Mouse (Mus musculus): Measurements from ENCODE around the gene Ctbp1.
A peak's percentile ranks its signal among the peaks of the same experiment; 100 is the strongest.

Ctbp1 gene

GRCm38 (mm10) chr5:33210515-33210914, 64.3 kb downstream of the Ctbp1 start:
- no peak for DNase-seq (ENCODE audit: low read depth, low spot score)

GRCm38 (mm10) chr5:33208533-33209245, 66.1 kb downstream of the Ctbp1 start:
- no peak for DNase-seq (ENCODE audit: low read depth, low spot score)

DNA sequence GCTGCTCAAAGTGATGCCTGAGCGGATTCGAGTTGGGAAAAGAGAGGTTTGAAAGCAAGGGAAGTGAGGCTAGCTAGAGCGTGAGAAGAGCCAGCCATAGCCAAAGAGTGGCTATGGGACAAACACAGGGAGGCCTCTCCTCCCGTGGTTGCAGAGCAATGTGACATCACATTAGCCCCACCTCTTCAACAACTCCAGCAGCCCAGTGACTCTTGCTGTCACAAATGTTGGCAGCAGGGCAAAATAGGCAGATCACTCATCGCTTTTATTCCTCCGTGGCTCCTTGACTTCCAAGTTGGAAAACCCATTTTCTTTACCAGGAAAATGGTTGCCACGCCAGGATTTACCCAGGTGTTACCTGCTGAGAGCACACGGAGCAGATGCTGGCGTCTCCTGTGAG, 67.7 kb downstream of the Ctbp1 start:
- no peak for DNase-seq (ENCODE audit: low read depth, low spot score)

DNA sequence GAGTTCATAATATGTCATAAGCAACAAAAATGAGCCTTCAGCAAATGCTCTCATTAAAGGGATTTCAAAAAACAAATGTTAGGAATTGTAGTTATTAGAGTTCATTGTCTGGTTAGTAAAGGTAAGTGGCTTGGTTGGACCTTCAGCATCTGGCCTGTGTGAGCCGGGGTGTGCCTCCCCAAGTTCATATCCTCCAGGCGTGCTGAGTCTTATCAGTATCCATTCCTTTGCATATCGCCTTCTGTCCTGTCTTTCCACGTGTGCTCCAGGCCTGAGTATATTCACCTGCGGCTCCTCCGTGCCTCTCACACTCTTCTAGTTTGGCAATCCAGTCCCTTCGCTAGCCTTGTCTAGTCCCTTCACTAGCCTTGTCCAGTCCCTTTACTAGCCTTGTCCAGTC, 68.5 kb downstream of the Ctbp1 start:
- no peak for DNase-seq (ENCODE audit: low read depth, low spot score)

DNA sequence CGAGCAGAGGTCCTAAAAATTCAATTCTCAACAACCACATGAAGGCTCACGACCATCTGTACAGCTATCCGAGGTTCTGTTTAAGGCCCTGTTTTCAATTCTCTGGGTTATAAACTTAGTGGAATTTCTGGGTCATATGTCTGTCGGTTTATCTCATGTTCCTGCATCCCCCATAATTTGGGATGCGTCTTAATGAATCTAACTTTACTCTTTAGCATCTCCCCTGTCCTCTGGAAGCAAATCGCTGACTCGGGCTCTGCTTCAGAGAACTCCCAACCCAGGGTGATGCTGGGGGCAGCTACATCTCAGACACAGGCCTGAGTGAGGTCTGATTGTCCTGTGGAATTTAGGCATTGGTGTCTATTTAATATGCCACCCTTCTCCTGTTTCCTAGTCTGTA, 70.5 kb downstream of the Ctbp1 start:
- DNase-seq (ENCODE audit: low read depth, low spot score) = no peak

GRCm38 (mm10) chr5:33203691-33204242, 71.0 kb downstream of the Ctbp1 start:
- peak; percentile 98 for DNase-seq (ENCODE audit: low read depth, low spot score)

DNA sequence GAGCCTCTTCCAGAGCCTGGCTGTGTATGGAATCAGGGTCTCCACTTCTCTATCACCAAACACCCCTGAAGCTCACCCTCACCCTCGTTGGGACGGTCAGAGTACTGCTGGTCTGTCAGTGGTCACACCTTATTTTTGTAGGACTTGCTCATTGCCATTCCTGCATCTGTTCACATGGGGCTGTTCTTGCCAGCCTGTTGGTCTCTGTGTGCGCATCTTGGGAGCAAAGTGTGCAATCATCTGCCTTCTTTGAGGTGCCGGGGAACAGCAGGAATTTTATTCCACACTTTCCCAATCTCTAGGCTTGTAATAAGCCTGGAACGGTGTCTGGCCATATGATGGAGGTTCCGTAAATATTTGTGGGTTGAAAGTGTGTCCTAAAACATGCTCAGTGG, 71.6 kb downstream of the Ctbp1 start:
- DNase-seq (ENCODE audit: low read depth, low spot score) = no peak

- no peak for DNase-seq (ENCODE audit: low read depth, low spot score)
Observed at GRCm38 (mm10) chr5:33202516-33203170, 72.2 kb downstream of the Ctbp1 start.

DNA sequence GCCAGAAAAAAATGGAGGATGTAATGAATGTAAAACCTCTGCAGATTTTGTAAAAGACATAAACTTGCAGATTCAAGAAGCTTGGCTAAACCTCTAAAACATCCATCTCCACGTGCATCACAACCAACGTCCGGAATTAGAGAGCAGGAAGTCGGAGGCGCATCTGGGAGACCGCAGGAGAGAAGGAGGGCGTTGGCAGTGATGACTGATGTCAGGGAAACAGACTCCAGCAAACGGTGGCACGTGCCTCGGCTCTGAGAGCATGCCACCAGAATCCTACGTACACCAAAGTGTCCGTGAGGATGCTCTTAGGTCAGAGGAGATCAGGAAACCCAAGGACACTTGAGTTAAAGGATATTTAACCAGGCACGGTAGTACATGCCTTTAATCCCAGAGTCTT, 73.1 kb downstream of the Ctbp1 start:
- DNase-seq (ENCODE audit: low read depth, low spot score) = no peak

GRCm38 (mm10) chr5:33200071-33200470, 74.7 kb downstream of the Ctbp1 start:
- DNase-seq (ENCODE audit: low read depth, low spot score) = no peak

Data from 3T3-L1 (cell line).